29 mouse cellular contexts compared by ENCODE assay signal in genomic region chr3:126638259-126638658, GRCm38 (mm10). TPM values are rescaled to one million over a fixed set of nuclear protein-coding genes. Genes with fewer than 3 reads are reported as not detected.
A peak's percentile ranks its signal among the peaks of the same experiment; 100 is the strongest.
DNase-seq lines count a peak whose midpoint lies in the region; ATAC-seq and TF ChIP-seq lines count a peak whose summit lies in the region.
"Had no signal": no experiment of that assay in that cellular context is flagged by ENCODE, and none has a peak within 500 bp of the region (broad histone marks: within the 10 kb centered on the region; RNA-seq: fewer than 3 reads in every experiment).

No protein-coding gene starts in this region.

- ATAC-seq in heart, embryonic 11.5 days (replicated peaks; ENCODE audit: insufficient number of reproducible peaks, low FRiP score, low TSS enrichment), result no peak
- ATAC-seq in heart, embryonic 16.5 days (replicated peaks; ENCODE audit: extremely low read depth, insufficient read depth, low FRiP score), result no peak
- ATAC-seq in intestine, embryonic 14.5 days (replicated peaks; ENCODE audit: low FRiP score, low TSS enrichment, low read depth), result peak; percentile 81; the same call in 1 of the 2 replicates
- ATAC-seq in intestine, postnatal 0 days, result peak; percentile 87
- no peak for ATAC-seq in erythroid progenitor cell, adult 5-6 weeks (replicated peaks; ENCODE audit: low FRiP score, poor library complexity, severe bottlenecking)

- no peak for DNase-seq in heart, postnatal 25 days (ENCODE audit: low spot score)
- DNase-seq in heart, postnatal 4 days, result no peak
- peak; percentile 50 for DNase-seq in intestine, embryonic 14.5 days (ENCODE audit: low spot score)
- no peak for DNase-seq in right cerebral cortex, postnatal 10 days (ENCODE audit: low spot score in 2 of 2)
- DNase-seq: adrenal gland, postnatal 10 days; cerebellum, adult 8-10 months; cerebellum, postnatal 25 days; gastrocnemius, postnatal 14 days; heart, postnatal 14 days; kidney, adult 8-10 months; kidney, postnatal 4 days; layer of hippocampus, postnatal 36 days; liver; lung, postnatal 10 days; right cerebral cortex, postnatal 25 days; spleen, adult 18-20 months; thymus, adult 18-20 months; thymus, postnatal 25 days had no signal

- H3K4me1 ChIP-seq in heart, embryonic 11.5 days (ENCODE audit: control insufficient read depth, insufficient read depth, low read length), result peaks cover 33% of the 10 kb centered on the region
- H3K4me1 ChIP-seq in heart, embryonic 16.5 days (ENCODE audit: control insufficient read depth, insufficient read depth, low read length), result peaks cover 40% of the 10 kb centered on the region
- peaks cover 18% of the 10 kb centered on the region for H3K4me1 ChIP-seq in intestine, embryonic 14.5 days (replicated peaks; ENCODE audit: control insufficient read depth, insufficient read depth, low read length)
- peaks cover 19% of the 10 kb centered on the region for H3K4me1 ChIP-seq in intestine, postnatal 0 days (replicated peaks; ENCODE audit: control insufficient read depth, insufficient read depth, low read length)

- peak overlapping the region; percentile 56; the same call in 1 of the 2 replicates for H3K4me2 ChIP-seq in heart, embryonic 11.5 days
- peak overlapping the region; percentile 53 for H3K4me2 ChIP-seq in heart, embryonic 16.5 days (ENCODE audit: low read depth, low read length)
- no peak overlapping the region for H3K4me2 ChIP-seq in intestine, embryonic 14.5 days (ENCODE audit: low read length)
- no peak overlapping the region for H3K4me2 ChIP-seq in intestine, postnatal 0 days (replicated peaks; ENCODE audit: low read depth)
- H3K4me2 ChIP-seq: embryonic facial prominence, embryonic 15.5 days; forebrain, embryonic 13.5 days; hindbrain, embryonic 13.5 days had no signal

- H3K27ac ChIP-seq in heart, embryonic 11.5 days (ENCODE audit: low read depth, low read length), result peak overlapping the region; percentile 78
- peak overlapping the region; percentile 96 for H3K27ac ChIP-seq in heart, embryonic 16.5 days (ENCODE audit: low read length)
- peak overlapping the region; percentile 36; the same call in 1 of the 2 replicates for H3K27ac ChIP-seq in intestine, embryonic 14.5 days (ENCODE audit: low read depth)
- peak overlapping the region; percentile 74 for H3K27ac ChIP-seq in intestine, postnatal 0 days (ENCODE audit: low read depth, low read length)
- H3K27ac ChIP-seq: embryonic facial prominence, embryonic 10.5 days; embryonic facial prominence, embryonic 15.5 days; hindbrain, embryonic 13.5 days; kidney, postnatal 0 days; liver, embryonic 14.5 days had no signal

- WGBS in heart, embryonic 11.5 days (ENCODE audit: insufficient replicate concordance), result 26% methylated on average over 1 of the region's 1 CpGs
- 22% methylated on average over 1 of the region's 1 CpGs for WGBS in heart, embryonic 16.5 days
- 43% methylated on average over 1 of the region's 1 CpGs for WGBS in intestine, embryonic 14.5 days
- 24% methylated on average over 1 of the region's 1 CpGs for WGBS in intestine, postnatal 0 days

- TF ChIP-seq CTCF in intestine, postnatal 0 days (IDR thresholded peaks at IDR 0.05; ENCODE audit: low read depth), result no peak

- no peaks in the 10 kb centered on the region for H3K27me3 ChIP-seq in heart, embryonic 11.5 days (ENCODE audit: control insufficient read depth, insufficient read depth, low read length)
- no peaks in the 10 kb centered on the region for H3K27me3 ChIP-seq in heart, embryonic 16.5 days (ENCODE audit: control insufficient read depth, insufficient read depth, low read length)
- H3K27me3 ChIP-seq in intestine, embryonic 14.5 days (replicated peaks; ENCODE audit: control insufficient read depth, insufficient read depth, low read length), result no peaks in the 10 kb centered on the region
- H3K27me3 ChIP-seq in intestine, postnatal 0 days (replicated peaks; ENCODE audit: control insufficient read depth, insufficient read depth, low read length), result no peaks in the 10 kb centered on the region
- H3K27me3 ChIP-seq: embryonic facial prominence, embryonic 15.5 days; forebrain, embryonic 13.5 days; hindbrain, embryonic 13.5 days; Patski had no signal

- H3K9ac ChIP-seq in heart, embryonic 11.5 days (ENCODE audit: low read depth, low read length), result no peak overlapping the region
- H3K9ac ChIP-seq in heart, embryonic 16.5 days (ENCODE audit: low read length), result no peak overlapping the region
- no peak overlapping the region for H3K9ac ChIP-seq in intestine, embryonic 14.5 days (ENCODE audit: low read length)
- H3K9ac ChIP-seq in intestine, postnatal 0 days (ENCODE audit: low read depth, low read length), result no peak overlapping the region
- H3K9ac ChIP-seq: embryonic facial prominence, embryonic 15.5 days; forebrain, embryonic 13.5 days; hindbrain, embryonic 13.5 days; liver, embryonic 14.5 days had no signal

- intact Hi-C loops in heart, postnatal 25 days (cut with DNase I), result no loop called here

- H3K36me3 ChIP-seq in heart, embryonic 11.5 days (ENCODE audit: control insufficient read depth, insufficient read depth, low read length), result no peaks in the 10 kb centered on the region
- no peaks in the 10 kb centered on the region for H3K36me3 ChIP-seq in heart, embryonic 16.5 days (ENCODE audit: control insufficient read depth, insufficient read depth)
- no peaks in the 10 kb centered on the region for H3K36me3 ChIP-seq in intestine, embryonic 14.5 days (ENCODE audit: control insufficient read depth, insufficient read depth, low read length)
- no peaks in the 10 kb centered on the region for H3K36me3 ChIP-seq in intestine, postnatal 0 days (ENCODE audit: control insufficient read depth, insufficient read depth)
- H3K36me3 ChIP-seq: embryonic facial prominence, embryonic 10.5 days; embryonic facial prominence, embryonic 15.5 days; hindbrain, embryonic 13.5 days had no signal

- H3K9me3 ChIP-seq in heart, embryonic 11.5 days (replicated peaks; ENCODE audit: control insufficient read depth, low read length), result no peaks in the 10 kb centered on the region
- no peaks in the 10 kb centered on the region for H3K9me3 ChIP-seq in heart, embryonic 16.5 days (replicated peaks; ENCODE audit: control insufficient read depth, low read length)
- no peaks in the 10 kb centered on the region for H3K9me3 ChIP-seq in intestine, embryonic 14.5 days (ENCODE audit: control insufficient read depth, low read length)
- no peaks in the 10 kb centered on the region for H3K9me3 ChIP-seq in intestine, postnatal 0 days (ENCODE audit: control insufficient read depth)
- H3K9me3 ChIP-seq: embryonic facial prominence, embryonic 10.5 days; embryonic facial prominence, embryonic 15.5 days; forebrain, embryonic 13.5 days; hindbrain, embryonic 13.5 days had no signal

- no peak overlapping the region for H3K4me3 ChIP-seq in heart, embryonic 11.5 days (ENCODE audit: low read depth, low read length)
- H3K4me3 ChIP-seq in heart, embryonic 16.5 days (ENCODE audit: low read length), result no peak overlapping the region
- H3K4me3 ChIP-seq in intestine, embryonic 14.5 days (ENCODE audit: low read depth, low read length), result no peak overlapping the region
- no peak overlapping the region for H3K4me3 ChIP-seq in intestine, postnatal 0 days (ENCODE audit: low read depth, low read length)
- H3K4me3 ChIP-seq: embryonic facial prominence, embryonic 10.5 days; embryonic facial prominence, embryonic 15.5 days; forebrain, embryonic 13.5 days; hindbrain, embryonic 13.5 days had no signal

RNA-seq across cellular contexts. Expression of gene Camk2d, which starts 42.2 kb away (rescaled TPM):
- polyA plus RNA-seq in heart, embryonic 11.5 days (2014; fragmentation: Nextera tagmentation; extraction: Ambion mirVana), result 106 and 114 TPM in 2 replicates
- total RNA-seq in heart, postnatal 25 days (2021), result 100 to 1,000 TPM; 150 to 154 TPM
- 111 and 112 TPM in 2 replicates for polyA plus RNA-seq in heart, embryonic 16.5 days (2015; fragmentation: Nextera tagmentation; extraction: Ambion mirVana)
- total RNA-seq in heart, postnatal 4 days (2021), result 100 to 1,000 TPM; 208 to 210 TPM
- polyA plus RNA-seq in intestine, embryonic 14.5 days (2014; fragmentation: Nextera tagmentation; extraction: Ambion mirVana), result 45.8 and 47.0 TPM in 2 replicates
- polyA plus RNA-seq in intestine, postnatal 0 days (2015; fragmentation: Nextera tagmentation; extraction: Ambion mirVana), result 42.6 and 50.4 TPM in 2 replicates
- 10.8 and 43.2 TPM in 2 replicates for total RNA-seq in erythroid progenitor cell, adult 5-6 weeks (2015; ENCODE audit: low replicate concordance)
- total RNA-seq in erythroid progenitor cell, adult 5-6 weeks (2017; ENCODE audit: low replicate concordance), result 5.8 and 18.5 TPM in 2 replicates

Comparison
In these comparisons a context has a peak if more than half of its experiments do, and no peak if none do; other contexts are left out.
1. ATAC-seq: peak in intestine, embryonic 14.5 days (single experiment) and intestine, postnatal 0 days (single experiment); none in heart, embryonic 11.5 days (single experiment), heart, embryonic 16.5 days (single experiment) and erythroid progenitor cell, adult 5-6 weeks (single experiment).
2. H3K27ac ChIP-seq: peak in every context shown above with its lines; median percentile 96 in heart, embryonic 16.5 days; 78 in heart, embryonic 11.5 days; 74 in intestine, postnatal 0 days; 36 in intestine, embryonic 14.5 days.
3. H3K4me2 ChIP-seq: peak in heart, embryonic 11.5 days (single experiment) and heart, embryonic 16.5 days (single experiment); none in intestine, embryonic 14.5 days (single experiment) and intestine, postnatal 0 days (single experiment).